Mouse (Mus musculus) neural tube, embryonic 14.5 days (tissue): ENCODE measurements around the gene Immp2l. TPM values are rescaled to one million over a fixed set of nuclear protein-coding genes. Genes with fewer than 3 reads are reported as not detected.

Experiments
- ATAC-seq: fragments of 200-750 bp; cut with Nextera tagmentation; 2 replicates; pipeline ENCODE4 v1.8.0; 2017; ENCODE audit warnings: low read depth, mild to moderate bottlenecking, moderate TSS enrichment, moderate library complexity
- H3K27ac ChIP-seq: fragments of 300-500 bp; sonication (generic); 2 replicates; pipeline ENCODE4 v1.5.1; 2014; ENCODE audit warnings: low read depth, mild to moderate bottlenecking, control low read depth, low read length, moderate library complexity, mixed read lengths
- H3K27me3 ChIP-seq: fragments of 300-500 bp; sonication (generic); 2 replicates; pipeline ENCODE4 v1.6.1; 2014; ENCODE audit warnings: low read length; ENCODE audit not compliant: control insufficient read depth, insufficient read depth
- H3K36me3 ChIP-seq: fragments of 300-500 bp; sonication (generic); 2 replicates; pipeline ENCODE4 v1.6.1; 2014; ENCODE audit warnings: low read length, mixed read lengths; ENCODE audit not compliant: control insufficient read depth, insufficient read depth
- H3K4me1 ChIP-seq: fragments of 300-500 bp; sonication (generic); 2 replicates; pipeline ENCODE4 v1.6.1; 2014; ENCODE audit warnings: low read length; ENCODE audit not compliant: control insufficient read depth, insufficient read depth
- H3K4me2 ChIP-seq: fragments of 300-500 bp; sonication (generic); 2 replicates; pipeline ENCODE4 v1.6.1; 2014; ENCODE audit warnings: mild to moderate bottlenecking, low read depth, low read length, control low read depth
- H3K4me3 ChIP-seq: fragments of 300-500 bp; sonication (generic); 2 replicates; pipeline ENCODE4 v1.5.1; 2014; ENCODE audit warnings: low read depth, low read length, control low read depth, mixed read lengths
- H3K9ac ChIP-seq: fragments of 300-500 bp; sonication (generic); replicated peaks from 2 replicates; pipeline ENCODE4 v1.6.1; 2014; ENCODE audit warnings: low read depth, mild to moderate bottlenecking, control low read depth, low read length, mixed read lengths
- H3K9me3 ChIP-seq: fragments of 300-500 bp; sonication (generic); 2 replicates; pipeline ENCODE4 v1.6.1; 2016; ENCODE audit warnings: low read length; ENCODE audit not compliant: control insufficient read depth
- WGBS: fragments of 180-500 bp; shearing (Covaris S2); extraction: QIAGEN DNeasy Blood & Tissue Kit; methylation state at CpG from one replicate; pipeline ENCODE4 v1.1.7; 2014; 5-methylcytosine and 5-hydroxymethylcytosine counted together
- polyA plus RNA-seq: library from polyadenylated mRNA; unstranded; fragments of >200 nt; fragmentation: Nextera tagmentation; extraction: Ambion mirVana; gene quantifications from 2 replicates; pipeline ENCODE4 v1.2.1, GENCODE M21; 2014

Gene Immp2l
- polyA plus RNA-seq, 1 experiment from 2014 or later, result 4.5 TPM

DNA sequence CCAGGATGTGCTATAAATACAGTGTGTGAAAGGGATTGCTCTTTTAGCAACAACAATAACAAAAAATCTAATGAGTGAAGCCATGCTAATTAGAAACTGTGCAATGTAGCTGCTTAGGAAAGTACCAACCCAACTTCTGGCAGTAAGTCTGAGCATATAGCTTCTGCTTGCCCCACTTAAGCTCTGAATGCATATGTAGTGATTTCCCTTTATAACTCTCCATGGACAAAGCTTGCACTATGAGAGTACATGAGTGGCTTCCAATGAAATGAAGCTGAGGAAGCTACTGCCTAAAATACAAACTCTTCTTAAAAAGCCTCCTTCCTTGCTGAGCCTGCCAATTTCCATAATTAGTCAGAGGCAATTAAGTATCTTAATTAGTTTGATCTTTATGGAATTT lies 370.3 kb downstream of the Immp2l start:
- no peak overlapping the region for H3K9ac ChIP-seq
- H3K4me2 ChIP-seq, result no peak overlapping the region
- no peaks in the 10 kb centered on the region for H3K36me3 ChIP-seq
- H3K27ac ChIP-seq, result no peak overlapping the region
- ATAC-seq, result no peak
- H3K4me3 ChIP-seq, result no peak overlapping the region
- no peaks in the 10 kb centered on the region for H3K27me3 ChIP-seq
- H3K4me1 ChIP-seq, result no peaks in the 10 kb centered on the region
- H3K9me3 ChIP-seq, result no peaks in the 10 kb centered on the region

GRCm38 (mm10) chr12:41401136-41401535 lies 377.2 kb downstream of the Immp2l start:
- no peaks in the 10 kb centered on the region for H3K4me1 ChIP-seq
- H3K4me2 ChIP-seq, result no peak overlapping the region
- H3K9ac ChIP-seq, result no peak overlapping the region
- no peaks in the 10 kb centered on the region for H3K36me3 ChIP-seq
- H3K4me3 ChIP-seq, result no peak overlapping the region
- no peak for ATAC-seq
- no peak overlapping the region for H3K27ac ChIP-seq
- 93% methylated on average over 1 of the region's 1 CpGs for WGBS
- H3K9me3 ChIP-seq, result no peaks in the 10 kb centered on the region
- no peaks in the 10 kb centered on the region for H3K27me3 ChIP-seq

DNA sequence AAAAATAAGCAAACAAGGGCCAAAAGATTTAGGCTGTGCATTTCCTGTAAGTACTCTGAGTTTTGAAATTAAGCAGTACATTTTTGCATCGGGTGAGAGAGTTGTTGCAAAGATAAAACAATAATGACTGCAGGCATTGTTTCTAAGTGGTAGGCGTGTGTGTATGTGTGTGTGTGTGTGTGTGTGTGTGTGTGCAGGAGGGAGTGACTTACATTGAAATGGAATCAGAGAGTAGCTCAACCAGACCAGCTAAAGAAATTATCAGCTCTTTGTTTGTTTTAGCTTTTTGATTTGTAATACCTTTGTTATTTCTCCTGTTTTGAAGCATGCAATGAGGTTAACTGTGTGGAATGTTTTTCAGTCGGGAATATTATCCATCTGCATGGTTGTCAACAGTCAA lies 378.0 kb downstream of the Immp2l start:
- Histone ChIP-seq H3K4me3 (no peak overlapping the region), H3K9ac (no peak overlapping the region), H3K27me3 (no peaks in the 10 kb centered on the region), H3K4me2 (no peak overlapping the region), H3K4me1 (no peaks in the 10 kb centered on the region), H3K36me3 (no peaks in the 10 kb centered on the region), H3K9me3 (no peaks in the 10 kb centered on the region), H3K27ac (no peak overlapping the region)
- ATAC-seq, result no peak
- WGBS, result 77% methylated on average over 3 of the region's 3 CpGs

DNA sequence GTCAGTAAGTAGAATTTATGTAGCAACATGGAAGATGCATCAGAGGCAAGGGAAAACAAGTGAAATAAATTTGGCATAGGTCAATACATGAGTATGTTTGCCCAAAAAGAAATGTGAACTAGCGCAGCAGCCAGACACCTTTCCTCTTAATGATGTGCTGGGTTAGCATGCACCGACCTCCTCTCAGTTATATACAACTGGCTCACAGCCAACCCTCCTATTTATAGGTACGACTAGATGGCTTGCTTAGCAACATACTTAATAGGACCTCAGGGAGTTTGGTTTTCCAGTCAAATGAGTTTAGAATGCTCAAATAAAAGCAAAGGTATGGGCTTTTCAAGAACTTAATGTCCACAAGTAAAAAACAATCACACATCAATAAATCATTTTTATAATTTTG lies 385.5 kb downstream of the Immp2l start:
- peak; percentile 51; the same call in 1 of the 2 replicates for ATAC-seq
- WGBS, result 27% methylated on average over 3 of the region's 3 CpGs
- Histone ChIP-seq H3K4me1 (no peaks in the 10 kb centered on the region), H3K4me3 (no peak overlapping the region), H3K27me3 (no peaks in the 10 kb centered on the region), H3K27ac (no peak overlapping the region), H3K36me3 (no peaks in the 10 kb centered on the region), H3K9ac (no peak overlapping the region), H3K9me3 (no peaks in the 10 kb centered on the region), H3K4me2 (no peak overlapping the region)

DNA sequence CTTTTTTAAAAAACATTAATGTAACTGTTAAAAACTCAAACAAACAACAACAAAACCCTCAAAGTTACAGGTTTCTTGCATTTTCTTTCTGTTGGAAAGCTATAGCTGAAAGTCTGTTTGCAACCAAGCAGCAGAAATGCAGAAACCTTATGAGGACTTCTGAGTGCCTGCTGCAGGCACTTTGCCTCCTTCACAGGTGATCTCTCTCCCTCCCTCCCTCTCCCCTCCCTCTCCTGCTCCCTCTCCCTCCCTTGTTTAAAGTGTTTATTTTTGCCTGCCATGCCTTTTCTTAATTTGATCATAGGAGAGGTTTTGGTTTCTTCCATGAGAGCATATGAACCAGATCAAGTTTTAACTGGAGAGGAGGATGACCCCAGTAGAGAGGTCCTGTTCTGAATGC lies 392.7 kb downstream of the Immp2l start:
- Histone ChIP-seq H3K9ac (no peak overlapping the region), H3K4me2 (no peak overlapping the region), H3K36me3 (no peaks in the 10 kb centered on the region), H3K9me3 (no peaks in the 10 kb centered on the region), H3K27ac (no peak overlapping the region), H3K27me3 (no peaks in the 10 kb centered on the region), H3K4me1 (no peaks in the 10 kb centered on the region), H3K4me3 (no peak overlapping the region)
- ATAC-seq, result no peak

- H3K4me2 ChIP-seq, result no peak overlapping the region
- WGBS, result 57% methylated on average over 3 of the region's 3 CpGs
- no peak overlapping the region for H3K27ac ChIP-seq
- no peak overlapping the region for H3K4me3 ChIP-seq
- no peaks in the 10 kb centered on the region for H3K27me3 ChIP-seq
- H3K4me1 ChIP-seq, result no peaks in the 10 kb centered on the region
- no peak for ATAC-seq
- no peak overlapping the region for H3K9ac ChIP-seq
- H3K9me3 ChIP-seq, result no peaks in the 10 kb centered on the region
- H3K36me3 ChIP-seq, result no peaks in the 10 kb centered on the region
Measured at GRCm38 (mm10) chr12:41417099-41417498, 393.2 kb downstream of the Immp2l start.

GRCm38 (mm10) chr12:41417961-41418360 lies 394.1 kb downstream of the Immp2l start:
- 80% methylated on average over 4 of the region's 4 CpGs for WGBS
- no peak overlapping the region for H3K9ac ChIP-seq
- H3K27me3 ChIP-seq, result no peaks in the 10 kb centered on the region
- no peak overlapping the region for H3K4me2 ChIP-seq
- no peak overlapping the region for H3K27ac ChIP-seq
- no peak overlapping the region for H3K4me3 ChIP-seq
- no peaks in the 10 kb centered on the region for H3K4me1 ChIP-seq
- no peaks in the 10 kb centered on the region for H3K9me3 ChIP-seq
- H3K36me3 ChIP-seq, result no peaks in the 10 kb centered on the region
- ATAC-seq, result no peak

GRCm38 (mm10) chr12:41425101-41425679 lies 401.3 kb downstream of the Immp2l start:
- Histone ChIP-seq H3K27ac (no peak overlapping the region), H3K4me1 (no peaks in the 10 kb centered on the region), H3K4me2 (no peak overlapping the region), H3K9ac (no peak overlapping the region), H3K36me3 (no peaks in the 10 kb centered on the region), H3K9me3 (no peaks in the 10 kb centered on the region), H3K4me3 (no peak overlapping the region), H3K27me3 (no peaks in the 10 kb centered on the region)
- 46% methylated on average over 9 of the region's 9 CpGs for WGBS
- ATAC-seq, result peak; percentile 61; the same call in 1 of the 2 replicates

GRCm38 (mm10) chr12:41427464-41427863 lies 403.6 kb downstream of the Immp2l start:
- Histone ChIP-seq H3K4me3 (no peak overlapping the region), H3K4me1 (no peaks in the 10 kb centered on the region), H3K27me3 (no peaks in the 10 kb centered on the region), H3K9ac (no peak overlapping the region), H3K9me3 (no peaks in the 10 kb centered on the region), H3K27ac (no peak overlapping the region), H3K36me3 (no peaks in the 10 kb centered on the region), H3K4me2 (no peak overlapping the region)
- 44% methylated on average over 5 of the region's 5 CpGs for WGBS
- ATAC-seq, result no peak

DNA sequence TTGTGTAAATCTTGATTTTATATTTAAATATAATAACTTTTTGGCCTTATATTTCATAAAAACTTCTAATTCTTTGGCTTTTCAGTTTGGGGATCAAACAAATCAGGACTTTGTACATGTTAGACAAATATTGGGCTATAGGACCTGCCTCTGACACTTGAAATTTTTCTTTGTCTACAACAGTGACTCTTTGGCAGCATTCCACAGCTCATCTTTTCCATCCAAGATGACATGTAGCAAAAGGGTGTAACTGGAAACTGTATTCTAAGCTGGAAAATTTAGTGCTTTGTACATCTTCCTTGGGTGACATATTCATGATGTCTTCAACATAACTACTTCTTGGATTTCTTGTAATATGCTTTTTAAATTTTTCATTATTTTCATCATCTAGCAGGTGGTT lies 404.9 kb downstream of the Immp2l start:
- Histone ChIP-seq H3K9me3 (no peaks in the 10 kb centered on the region), H3K27ac (no peak overlapping the region), H3K4me1 (no peaks in the 10 kb centered on the region), H3K4me2 (no peak overlapping the region), H3K27me3 (no peaks in the 10 kb centered on the region), H3K36me3 (no peaks in the 10 kb centered on the region), H3K4me3 (no peak overlapping the region), H3K9ac (no peak overlapping the region)
- no peak for ATAC-seq
